Mouse (Mus musculus): ENCODE data around the gene Fam19a2. TPM values are rescaled to one million over a fixed set of nuclear protein-coding genes. Genes with fewer than 3 reads are reported as not detected.

Gene Fam19a2
- total and polyA plus RNA-seq, 2 experiments from 2014 or later: 70.8 to 146 TPM

- Histone ChIP-seq H3K4me2 (ENCODE audit: low read depth, low read length, poor library complexity, severe bottlenecking) (no peak overlapping the region), H3K27ac (ENCODE audit: low read depth, low read length) (no peak overlapping the region), H3K9me3 (ENCODE audit: low read length) (no peaks in the 10 kb centered on the region), H3K4me1 (ENCODE audit: insufficient read depth, low read length) (no peaks in the 10 kb centered on the region), H3K27me3 (ENCODE audit: insufficient read depth, low read length) (no peaks in the 10 kb centered on the region), H3K9ac (replicated peaks; ENCODE audit: low read length, poor library complexity, severe bottlenecking) (no peak overlapping the region), H3K36me3 (ENCODE audit: insufficient read depth, low read length) (no peaks in the 10 kb centered on the region), H3K4me3 (ENCODE audit: low read depth, low read length) (no peak overlapping the region)
- TF ChIP-seq CTCF (IDR thresholded peaks at IDR 0.05): no peak
- ATAC-seq (ENCODE audit: low FRiP score) (no peak), DNase-seq (ENCODE audit: low spot score) (no peak)
- WGBS: 66% methylated on average over 5 of the region's 5 CpGs
Measured at GRCm38 (mm10) chr10:123460466-123460865, 196.7 kb downstream of the Fam19a2 start.

DNA sequence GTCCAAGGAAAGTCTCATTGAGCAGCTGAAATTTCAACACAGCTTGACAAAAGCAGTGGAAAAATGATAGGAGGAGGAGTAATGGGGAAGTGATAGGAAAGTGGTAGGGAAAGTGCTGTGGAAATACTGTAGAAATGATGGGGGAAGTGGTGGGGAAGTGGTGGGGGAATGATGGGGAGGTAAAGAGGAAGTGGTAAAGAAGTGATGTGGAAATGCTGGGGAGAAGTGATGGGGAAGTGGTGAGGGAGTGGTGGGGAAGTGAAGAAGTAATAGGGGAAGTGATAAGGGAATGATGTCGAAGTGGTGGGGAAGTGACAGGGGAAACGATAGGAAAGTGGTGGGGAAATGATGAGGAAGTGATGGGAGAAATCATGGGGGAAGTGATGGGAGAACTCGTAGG, 198.5 kb downstream of the Fam19a2 start:
- H3K4me2 ChIP-seq (ENCODE audit: low read depth, low read length, poor library complexity, severe bottlenecking): no peak overlapping the region
- no peak overlapping the region for H3K4me3 ChIP-seq (ENCODE audit: low read depth, low read length)
- 97% methylated on average over 3 of the region's 3 CpGs for WGBS
- no peaks in the 10 kb centered on the region for H3K36me3 ChIP-seq (ENCODE audit: insufficient read depth, low read length)
- no peaks in the 10 kb centered on the region for H3K27me3 ChIP-seq (ENCODE audit: insufficient read depth, low read length)
- no peaks in the 10 kb centered on the region for H3K4me1 ChIP-seq (ENCODE audit: insufficient read depth, low read length)
- ATAC-seq (ENCODE audit: low FRiP score) (no peak), DNase-seq (ENCODE audit: low spot score) (no peak)
- TF ChIP-seq CTCF (IDR thresholded peaks at IDR 0.05): no peak
- H3K9ac ChIP-seq (replicated peaks; ENCODE audit: low read length, poor library complexity, severe bottlenecking): no peak overlapping the region
- no peak overlapping the region for H3K27ac ChIP-seq (ENCODE audit: low read depth, low read length)
- H3K9me3 ChIP-seq (ENCODE audit: low read length): no peaks in the 10 kb centered on the region

DNA sequence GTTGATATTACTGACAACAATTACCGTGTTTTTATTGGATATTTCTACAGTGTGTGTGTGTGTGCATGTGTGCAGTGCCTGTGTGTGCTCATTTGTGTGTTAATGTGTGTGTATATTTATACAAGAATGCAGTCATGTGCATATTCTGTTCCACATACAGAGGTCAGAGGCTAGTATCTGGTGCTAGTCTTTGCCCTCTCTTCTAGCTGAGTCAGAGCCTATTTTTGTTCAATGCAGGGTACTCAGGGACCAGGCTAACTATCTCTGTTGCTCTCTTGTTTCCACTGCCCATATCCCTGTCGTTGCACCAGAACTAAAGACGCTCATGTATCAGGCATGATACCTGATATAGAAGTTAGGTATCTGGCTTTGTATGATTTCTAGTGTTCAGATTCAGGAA, 251.0 kb downstream of the Fam19a2 start:
- Histone ChIP-seq H3K4me1 (ENCODE audit: insufficient read depth, low read length) (no peaks in the 10 kb centered on the region), H3K9ac (replicated peaks; ENCODE audit: low read length, poor library complexity, severe bottlenecking) (no peak overlapping the region), H3K4me2 (ENCODE audit: low read depth, low read length, poor library complexity, severe bottlenecking) (no peak overlapping the region), H3K27ac (ENCODE audit: low read depth, low read length) (no peak overlapping the region), H3K4me3 (ENCODE audit: low read depth, low read length) (no peak overlapping the region), H3K36me3 (ENCODE audit: insufficient read depth, low read length) (no peaks in the 10 kb centered on the region), H3K27me3 (ENCODE audit: insufficient read depth, low read length) (no peaks in the 10 kb centered on the region), H3K9me3 (ENCODE audit: low read length) (no peaks in the 10 kb centered on the region)
- DNase-seq (ENCODE audit: low spot score) (no peak), ATAC-seq (ENCODE audit: low FRiP score) (no peak)
- 91% methylated on average over 3 of the region's 3 CpGs for WGBS
- TF ChIP-seq CTCF (IDR thresholded peaks at IDR 0.05): no peak

DNA sequence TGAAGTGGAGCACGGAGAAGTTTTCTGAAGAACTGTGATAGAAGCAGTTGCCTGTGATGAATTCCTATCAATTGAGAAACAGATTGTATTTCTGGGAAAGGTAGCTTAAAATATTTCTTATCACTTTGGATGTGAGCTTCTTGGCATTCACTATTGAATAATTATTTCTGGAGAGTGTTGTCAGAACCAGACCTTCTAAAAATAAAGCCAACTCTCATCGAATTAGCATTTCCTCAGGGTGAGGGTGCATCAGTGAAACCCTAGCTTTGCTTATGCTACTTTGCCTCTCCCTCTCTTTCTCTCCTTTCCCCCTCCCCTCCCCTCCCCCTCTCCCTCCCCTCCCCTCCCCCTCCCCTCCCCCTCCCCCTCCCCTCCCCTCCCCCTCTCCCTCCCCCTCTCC, 256.8 kb downstream of the Fam19a2 start:
- no peaks in the 10 kb centered on the region for H3K9me3 ChIP-seq (ENCODE audit: low read length)
- WGBS: 78% methylated on average over 2 of the region's 2 CpGs
- no peak overlapping the region for H3K27ac ChIP-seq (ENCODE audit: low read depth, low read length)
- ATAC-seq (ENCODE audit: low FRiP score) (no peak), DNase-seq (ENCODE audit: low spot score) (no peak)
- no peak overlapping the region for H3K4me3 ChIP-seq (ENCODE audit: low read depth, low read length)
- no peak overlapping the region for H3K9ac ChIP-seq (replicated peaks; ENCODE audit: low read length, poor library complexity, severe bottlenecking)
- H3K4me1 ChIP-seq (ENCODE audit: insufficient read depth, low read length): no peaks in the 10 kb centered on the region
- H3K4me2 ChIP-seq (ENCODE audit: low read depth, low read length, poor library complexity, severe bottlenecking): no peak overlapping the region
- H3K27me3 ChIP-seq (ENCODE audit: insufficient read depth, low read length): no peaks in the 10 kb centered on the region
- H3K36me3 ChIP-seq (ENCODE audit: insufficient read depth, low read length): no peaks in the 10 kb centered on the region
- no peak for TF ChIP-seq CTCF (IDR thresholded peaks at IDR 0.05)

GRCm38 (mm10) chr10:123521203-123521602, 257.4 kb downstream of the Fam19a2 start:
- 94% methylated on average over 6 of the region's 6 CpGs for WGBS
- no peak for ATAC-seq (ENCODE audit: low FRiP score)
- H3K9me3 ChIP-seq (ENCODE audit: low read length): no peaks in the 10 kb centered on the region

DNA sequence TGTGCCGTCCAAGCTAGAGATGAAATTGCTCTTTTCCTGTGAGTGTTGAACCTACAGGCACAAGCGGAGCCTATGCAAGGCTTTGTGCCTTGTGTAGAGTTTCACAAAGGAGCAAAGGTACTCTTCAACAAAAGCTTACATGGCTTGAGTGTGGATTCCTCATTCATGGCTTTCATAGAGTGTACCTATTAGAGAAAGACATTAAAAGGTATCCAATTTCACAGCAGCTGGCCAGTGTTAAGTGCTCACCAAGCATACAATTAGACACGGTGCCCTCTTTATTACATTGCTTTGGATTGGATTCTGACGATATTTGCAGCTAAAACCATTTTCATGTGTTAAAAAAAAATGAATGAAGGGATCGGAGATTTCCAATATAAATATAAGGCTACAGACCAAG, 261.6 kb downstream of the Fam19a2 start:
- DNase-seq (ENCODE audit: low spot score) (no peak), ATAC-seq (ENCODE audit: low FRiP score) (no peak)
- Histone ChIP-seq H3K9me3 (ENCODE audit: low read length) (no peaks in the 10 kb centered on the region), H3K9ac (replicated peaks; ENCODE audit: low read length, poor library complexity, severe bottlenecking) (no peak overlapping the region), H3K4me3 (ENCODE audit: low read depth, low read length) (no peak overlapping the region), H3K4me2 (ENCODE audit: low read depth, low read length, poor library complexity, severe bottlenecking) (no peak overlapping the region), H3K4me1 (ENCODE audit: insufficient read depth, low read length) (no peaks in the 10 kb centered on the region), H3K36me3 (ENCODE audit: insufficient read depth, low read length) (no peaks in the 10 kb centered on the region), H3K27ac (ENCODE audit: low read depth, low read length) (no peak overlapping the region), H3K27me3 (ENCODE audit: insufficient read depth, low read length) (no peaks in the 10 kb centered on the region)
- 78% methylated on average over 5 of the region's 5 CpGs for WGBS
- TF ChIP-seq CTCF (IDR thresholded peaks at IDR 0.05): no peak

More at GRCm38 (mm10) chr10:123521203-123521602, 257.4 kb downstream of the Fam19a2 start:
- Histone ChIP-seq H3K27me3 (ENCODE audit: insufficient read depth, low read length) (no peaks in the 10 kb centered on the region), H3K4me1 (ENCODE audit: insufficient read depth, low read length) (no peaks in the 10 kb centered on the region), H3K9ac (replicated peaks; ENCODE audit: low read length, poor library complexity, severe bottlenecking) (no peak overlapping the region), H3K36me3 (ENCODE audit: insufficient read depth, low read length) (no peaks in the 10 kb centered on the region), H3K4me2 (ENCODE audit: low read depth, low read length, poor library complexity, severe bottlenecking) (no peak overlapping the region), H3K27ac (ENCODE audit: low read depth, low read length) (no peak overlapping the region), H3K4me3 (ENCODE audit: low read depth, low read length) (no peak overlapping the region)
- TF ChIP-seq CTCF (IDR thresholded peaks at IDR 0.05): no peak
- DNase-seq (ENCODE audit: low spot score): no peak

All from midbrain, postnatal 0 days (tissue).